Mouse (Mus musculus) cerebellum, adult 2 months (tissue): Measurements from ENCODE around the gene Srxn1. TPM values are rescaled to one million over a fixed set of nuclear protein-coding genes. Genes with fewer than 3 reads are reported as not detected.

ENCODE experiments used
- DNase-seq, 2 experiments: peaks; one replicate each; pipeline ENCODE4 v3.0.0; 2021
- H3K27ac ChIP-seq: fragments of 200-500 bp; 2 replicates; pipeline ENCODE4 v1.5.1; 2012; ENCODE audit warnings: low read length, control low read depth, inconsistent platforms; ENCODE audit not compliant: insufficient read depth
- H3K27me3 ChIP-seq: fragments of 200-500 bp; 2 replicates; pipeline ENCODE4 v1.6.1; 2012; ENCODE audit warnings: inconsistent platforms, mild to moderate bottlenecking, low read length, moderate library complexity; ENCODE audit not compliant: control insufficient read depth, insufficient read depth
- H3K4me1 ChIP-seq: fragments of 200-500 bp; 2 replicates; pipeline ENCODE4 v1.6.1; 2011; ENCODE audit warnings: low read length; ENCODE audit not compliant: control insufficient read depth, insufficient read depth
- H3K4me3 ChIP-seq: fragments of 200-500 bp; replicated peaks from 2 replicates; pipeline ENCODE3; 2011; ENCODE audit warnings: mild to moderate bottlenecking, low read depth, low read length, control low read depth; ENCODE audit not compliant: insufficient read depth
- CTCF ChIP-seq: fragments of 200-500 bp; IDR thresholded peaks from 2 replicates; pipeline ENCODE4 v1.5.1; 2011; ENCODE audit warnings: low read depth, mild to moderate bottlenecking, control low read depth, low read length, moderate library complexity, borderline replicate concordance; ENCODE audit not compliant: insufficient read depth
- POLR2A ChIP-seq: fragments of 200-500 bp; IDR thresholded peaks from 2 replicates; pipeline ENCODE4 v1.6.1; 2011; ENCODE audit warnings: low read length, control low read depth, borderline replicate concordance; ENCODE audit not compliant: insufficient read depth
- WGBS: fragments of 180-500 bp; shearing (Covaris S2); methylation state at CpG from one replicate; pipeline ENCODE4 v1.1.7; 2018; 5-methylcytosine and 5-hydroxymethylcytosine counted together
- polyA plus RNA-seq: library from polyadenylated mRNA; depleted of rRNA; stranded (reverse); fragments of >200 nt; gene quantifications from 2 replicates; pipeline ENCODE4 v1.2.3, GENCODE M21; 2012

Srxn1 gene
- polyA plus RNA-seq, 1 experiment, result 138 TPM

DNA sequence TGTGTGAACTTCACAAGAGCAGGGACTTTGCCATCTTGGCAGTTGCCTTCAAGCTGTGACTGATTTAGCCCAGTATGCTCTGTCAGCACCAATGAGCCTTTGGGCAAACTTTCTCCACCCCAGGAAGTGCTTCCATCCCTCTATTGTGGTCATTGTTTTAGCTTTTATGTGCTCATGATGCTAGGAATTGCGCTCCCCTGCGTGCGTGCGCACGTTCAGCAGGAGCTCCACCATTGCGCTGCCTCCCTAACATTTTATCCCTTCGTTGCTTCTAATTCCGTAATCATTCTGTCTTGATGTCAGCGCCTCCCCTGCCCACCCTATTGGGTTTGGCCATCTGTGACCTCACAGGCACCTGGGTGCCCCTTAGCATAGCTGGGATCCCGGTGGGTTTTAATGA, 1.3 kb downstream of the Srxn1 start:
- no peaks in the 10 kb centered on the region for H3K27me3 ChIP-seq
- 94% methylated on average over 10 of the region's 10 CpGs for WGBS
- H3K4me3 ChIP-seq, result peak overlapping the region; percentile 70
- H3K27ac ChIP-seq, result no peak overlapping the region
- DNase-seq, result no peak
- peaks cover 14% of the 10 kb centered on the region for H3K4me1 ChIP-seq
- no peak for TF ChIP-seq CTCF
- no peak for TF ChIP-seq POLR2A

- Histone ChIP-seq H3K27me3 (no peaks in the 10 kb centered on the region), H3K4me1 (peaks cover 14% of the 10 kb centered on the region), H3K27ac (no peak overlapping the region), H3K4me3 (no peak overlapping the region)
- no peak for DNase-seq
- WGBS, result 42% methylated on average over 7 of the region's 7 CpGs
- no peak for TF ChIP-seq CTCF
- TF ChIP-seq POLR2A, result no peak
Measured at GRCm38 (mm10) chr2:152108702-152109101, 3.4 kb downstream of the Srxn1 start.

DNA sequence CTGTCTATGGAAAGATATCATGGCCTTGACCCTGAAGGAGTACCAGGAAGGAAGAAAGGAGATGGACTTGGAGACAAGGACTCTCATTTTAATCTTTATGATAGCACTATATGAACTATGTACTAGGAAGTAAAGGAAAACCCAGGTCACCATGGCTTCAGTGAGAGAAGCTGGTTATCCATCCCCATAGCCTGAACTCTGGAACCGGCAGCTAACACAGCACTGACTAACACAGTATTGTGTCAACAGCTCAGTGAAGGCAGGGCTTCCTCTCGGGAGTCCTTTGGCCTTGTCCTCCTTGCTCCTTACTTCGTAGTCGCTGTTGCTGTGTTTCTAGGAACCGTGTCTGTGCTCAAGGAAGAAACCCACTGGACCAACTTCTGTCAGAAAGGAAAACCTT, 4.1 kb downstream of the Srxn1 start:
- Histone ChIP-seq H3K27me3 (no peaks in the 10 kb centered on the region), H3K4me3 (no peak overlapping the region), H3K27ac (no peak overlapping the region), H3K4me1 (peaks cover 14% of the 10 kb centered on the region)
- 90% methylated on average over 5 of the region's 5 CpGs for WGBS
- TF ChIP-seq POLR2A (no peak), CTCF (no peak)
- DNase-seq, result no peak

- no peak overlapping the region for H3K27ac ChIP-seq
- TF ChIP-seq POLR2A (no peak), CTCF (no peak)
Measured at GRCm38 (mm10) chr2:152111311-152111710, 6.0 kb downstream of the Srxn1 start.

DNA sequence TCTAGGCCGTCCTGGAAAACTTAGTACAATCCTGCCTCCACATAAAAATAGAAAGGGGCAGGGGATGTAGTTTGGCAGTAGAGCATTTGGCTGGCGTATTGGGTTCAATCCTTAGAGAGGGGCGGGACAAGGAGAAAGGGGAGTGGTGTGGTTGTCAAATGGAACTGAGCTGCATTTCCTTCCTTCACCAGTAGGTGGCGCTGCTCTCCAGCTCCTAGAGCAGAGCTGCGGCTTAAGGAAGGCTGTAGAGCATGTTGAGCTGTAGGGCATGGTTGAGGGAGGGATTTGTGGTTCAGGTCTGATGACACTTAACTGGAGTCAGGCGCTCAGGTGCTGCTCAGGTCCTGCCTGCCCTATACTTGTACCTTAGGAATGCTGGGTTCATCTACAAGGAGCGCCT, 6.6 kb downstream of the Srxn1 start:
- Histone ChIP-seq H3K4me1 (peaks cover 10% of the 10 kb centered on the region), H3K27ac (no peak overlapping the region), H3K27me3 (no peaks in the 10 kb centered on the region; the same call in 1 of the 2 replicates), H3K4me3 (no peak overlapping the region)
- TF ChIP-seq CTCF, result peak; percentile 99
- no peak for TF ChIP-seq POLR2A
- DNase-seq, result peak; percentile 82 to 92
- 7% methylated on average over 7 of the region's 7 CpGs for WGBS

More at GRCm38 (mm10) chr2:152111311-152111710, 6.0 kb downstream of the Srxn1 start:
- Histone ChIP-seq H3K4me1 (peaks cover 14% of the 10 kb centered on the region), H3K4me3 (no peak overlapping the region), H3K27me3 (no peaks in the 10 kb centered on the region; the same call in 1 of the 2 replicates)
- WGBS, result 3% methylated on average over 2 of the region's 2 CpGs
- no peak for DNase-seq

DNA sequence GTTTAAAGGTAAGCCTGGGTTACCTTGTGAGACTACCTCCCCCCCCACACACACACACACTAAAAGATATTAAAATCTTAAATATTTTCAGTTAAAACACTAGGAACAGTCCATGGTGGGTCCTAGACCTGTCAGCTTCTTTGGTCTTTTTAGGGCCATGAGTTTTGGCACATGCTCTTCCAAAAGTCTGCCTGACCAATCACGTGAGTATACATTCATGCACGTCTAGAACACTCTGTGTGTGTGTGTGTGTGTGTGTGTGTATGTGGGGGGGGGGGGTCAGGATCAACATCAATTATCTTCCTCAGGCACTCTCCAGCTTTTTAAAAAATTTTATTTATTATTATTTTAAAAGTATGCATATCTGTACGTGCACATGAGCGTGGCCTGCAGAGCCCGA, 7.2 kb downstream of the Srxn1 start:
- Histone ChIP-seq H3K4me1 (peaks cover 10% of the 10 kb centered on the region), H3K27ac (no peak overlapping the region), H3K4me3 (no peak overlapping the region), H3K27me3 (no peaks in the 10 kb centered on the region; the same call in 1 of the 2 replicates)
- TF ChIP-seq CTCF, result no peak
- TF ChIP-seq POLR2A, result no peak
- 58% methylated on average over 5 of the region's 5 CpGs for WGBS
- no peak for DNase-seq

DNA sequence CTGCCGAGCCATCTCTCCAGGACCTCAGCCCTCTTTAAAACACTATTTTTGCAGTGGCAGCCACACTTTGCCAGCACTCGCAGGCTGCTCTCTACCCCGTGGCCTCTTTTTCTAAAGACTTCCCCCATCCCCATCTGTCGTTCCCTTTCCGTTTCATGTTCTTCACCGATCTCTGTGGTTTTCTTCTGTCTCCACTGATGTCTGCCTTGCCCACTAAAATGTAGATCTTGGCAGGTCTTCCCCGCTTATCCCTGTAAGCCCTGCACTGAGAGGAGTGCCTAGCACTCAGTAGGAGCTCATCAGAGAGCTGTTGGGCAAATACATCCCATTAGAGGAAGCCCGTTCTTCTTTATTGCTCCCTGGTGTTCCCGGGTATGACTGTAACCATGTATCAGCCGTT, 7.7 kb downstream of the Srxn1 start:
- H3K27ac ChIP-seq, result no peak overlapping the region
- no peak overlapping the region for H3K4me3 ChIP-seq
- no peak for TF ChIP-seq CTCF
- TF ChIP-seq POLR2A, result no peak
- H3K27me3 ChIP-seq, result no peaks in the 10 kb centered on the region; the same call in 1 of the 2 replicates
- peaks cover 10% of the 10 kb centered on the region for H3K4me1 ChIP-seq
- DNase-seq, result no peak
- 7% methylated on average over 10 of the region's 10 CpGs for WGBS

DNA sequence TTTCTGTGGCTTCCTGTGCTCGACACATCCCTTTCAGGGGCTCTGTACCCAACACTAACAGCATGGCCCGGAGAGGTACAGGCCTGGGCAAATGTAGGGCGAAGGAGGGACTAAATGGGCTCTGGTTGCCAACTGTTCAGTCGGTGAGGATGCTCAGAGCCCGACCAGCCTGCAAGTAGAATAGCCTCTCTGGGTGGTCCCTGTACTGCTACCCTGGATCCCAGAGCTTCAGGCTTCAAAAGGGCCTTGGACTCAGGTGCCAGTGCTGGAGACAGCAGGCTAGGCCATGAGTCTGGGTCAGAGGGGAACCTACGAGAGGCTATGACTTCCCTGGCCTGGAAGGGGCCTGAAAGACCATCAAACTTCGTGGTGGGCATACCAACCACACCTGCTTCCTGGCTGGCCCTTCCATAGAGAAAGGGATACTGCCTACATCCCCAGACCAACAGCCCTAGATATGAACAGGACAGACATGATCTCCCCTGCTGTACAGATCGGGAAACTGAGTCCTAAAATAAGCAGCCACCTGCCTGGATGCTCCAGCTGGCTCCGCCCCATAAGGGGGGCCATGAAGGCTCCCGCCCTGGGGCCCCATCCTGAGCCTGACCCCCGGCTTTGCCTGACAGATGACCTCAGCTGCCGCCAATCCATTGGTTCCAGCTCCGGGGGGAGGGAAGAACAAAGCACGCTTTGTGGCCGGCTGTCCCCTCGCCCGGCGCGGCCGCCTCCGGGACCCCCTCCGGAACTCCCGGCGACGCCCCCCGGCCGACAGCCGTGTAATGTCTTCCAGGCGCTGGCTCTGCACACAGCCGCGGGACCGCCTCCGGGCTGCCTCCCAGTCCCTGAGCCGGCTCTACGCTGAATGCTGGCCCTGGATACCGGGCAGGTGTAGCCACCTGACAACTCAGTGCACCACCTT, 9.0 kb downstream of the Srxn1 start:
- peaks cover 13% of the 10 kb centered on the region for H3K4me1 ChIP-seq
- DNase-seq, result no peak
- no peak overlapping the region for H3K4me3 ChIP-seq
- no peak for TF ChIP-seq POLR2A
- no peak for TF ChIP-seq CTCF
- whole genome bisulfite sequencing, result 18% methylated on average over 36 of the region's 36 CpGs
- H3K27me3 ChIP-seq, result no peaks in the 10 kb centered on the region; the same call in 1 of the 2 replicates
- no peak overlapping the region for H3K27ac ChIP-seq
